Mouse (Mus musculus) limb, embryonic 13.5 days (tissue): ENCODE data around the gene Slc25a45. TPM values are rescaled to one million over a fixed set of nuclear protein-coding genes. Genes with fewer than 3 reads are reported as not detected.
A peak's percentile ranks its signal among the peaks of the same experiment; 100 is the strongest.

Source experiments
- ATAC-seq: fragments of 200-750 bp; cut with Nextera tagmentation; 2 replicates; pipeline ENCODE4 v1.8.0; 2017; ENCODE audit warnings: low read depth, moderate number of reproducible peaks, moderate TSS enrichment; ENCODE audit not compliant: low FRiP score
- H3K27ac ChIP-seq: fragments of 300-500 bp; sonication (generic); 2 replicates; pipeline ENCODE4 v1.5.1; 2015; ENCODE audit warnings: inconsistent platforms, mild to moderate bottlenecking, moderate library complexity
- H3K27me3 ChIP-seq: fragments of 300-500 bp; sonication (generic); 2 replicates; pipeline ENCODE4 v1.6.1; 2015; ENCODE audit warnings: mild to moderate bottlenecking, inconsistent platforms
- H3K36me3 ChIP-seq: fragments of 300-500 bp; sonication (generic); 2 replicates; pipeline ENCODE4 v1.6.1; 2015; ENCODE audit warnings: inconsistent platforms, mild to moderate bottlenecking, moderate library complexity
- H3K4me1 ChIP-seq: fragments of 300-500 bp; sonication (generic); 2 replicates; pipeline ENCODE4 v1.6.1; 2015; ENCODE audit warnings: inconsistent platforms
- H3K4me2 ChIP-seq: fragments of 300-500 bp; sonication (generic); replicated peaks from 2 replicates; pipeline ENCODE4 v1.6.1; 2015; ENCODE audit warnings: inconsistent platforms, mild to moderate bottlenecking, moderate library complexity
- H3K4me3 ChIP-seq: fragments of 300-500 bp; sonication (generic); 2 replicates; pipeline ENCODE4 v1.5.1; 2015; ENCODE audit warnings: moderate library complexity, mild to moderate bottlenecking, inconsistent platforms
- H3K9ac ChIP-seq: fragments of 300-500 bp; sonication (generic); 2 replicates; pipeline ENCODE4 v1.6.1; 2015; ENCODE audit warnings: mild to moderate bottlenecking, inconsistent platforms
- H3K9me3 ChIP-seq: fragments of 300-500 bp; sonication (generic); 2 replicates; pipeline ENCODE4 v1.6.1; 2016; ENCODE audit warnings: inconsistent platforms
- WGBS: fragments of 180-500 bp; shearing (Covaris S2); methylation state at CpG from one replicate; pipeline ENCODE4 v1.1.7; 2015; 5-methylcytosine and 5-hydroxymethylcytosine counted together
- polyA plus RNA-seq: library from polyadenylated mRNA; unstranded; fragments of >200 nt; fragmentation: Nextera tagmentation; extraction: Ambion mirVana; gene quantifications from 2 replicates; pipeline ENCODE4 v1.2.1, GENCODE M21; 2015

Slc25a45 gene
- polyA plus RNA-seq, 1 experiment from 2014 or later, result 2.3 TPM

- H3K4me1 ChIP-seq, result peaks cover 37% of the 10 kb centered on the region
- H3K4me2 ChIP-seq, result no peak overlapping the region
- H3K27ac ChIP-seq, result no peak overlapping the region
- no peaks in the 10 kb centered on the region for H3K9me3 ChIP-seq
- H3K27me3 ChIP-seq, result peaks cover 10% of the 10 kb centered on the region
- no peak for ATAC-seq
- no peak overlapping the region for H3K4me3 ChIP-seq
- H3K9ac ChIP-seq, result no peak overlapping the region
- no peaks in the 10 kb centered on the region for H3K36me3 ChIP-seq
- WGBS, result 34% methylated on average over 3 of the region's 3 CpGs
These were observed 50.9 kb downstream of the Slc25a45 start for GRCm38 (mm10) chr19:5928546-5928945.

- ATAC-seq, result no peak
- Histone ChIP-seq H3K27ac (no peak overlapping the region), H3K4me1 (peaks cover 36% of the 10 kb centered on the region), H3K27me3 (peaks cover 10% of the 10 kb centered on the region), H3K36me3 (no peaks in the 10 kb centered on the region), H3K4me2 (no peak overlapping the region), H3K4me3 (no peak overlapping the region), H3K9ac (0 out of 2 replicates have a peak overlapping the region, but pooled peaks have one; percentile 32), H3K9me3 (no peaks in the 10 kb centered on the region)
- 73% methylated on average over 14 of the region's 14 CpGs for WGBS
These were observed 52.3 kb downstream of the Slc25a45 start for GRCm38 (mm10) chr19:5929634-5930596.

- peak; percentile 61; the same call in 1 of the 2 replicates for ATAC-seq
- no peaks in the 10 kb centered on the region for H3K27me3 ChIP-seq
- H3K9me3 ChIP-seq, result no peaks in the 10 kb centered on the region
- peak overlapping the region; percentile 33; the same call in 1 of the 2 replicates for H3K27ac ChIP-seq
- H3K36me3 ChIP-seq, result peaks cover 12% of the 10 kb centered on the region; the same call in 1 of the 2 replicates
- WGBS, result 22% methylated on average over 3 of the region's 3 CpGs
- no peak overlapping the region for H3K9ac ChIP-seq
- no peak overlapping the region for H3K4me3 ChIP-seq
- H3K4me1 ChIP-seq, result peaks cover 17% of the 10 kb centered on the region
- H3K4me2 ChIP-seq, result no peak overlapping the region
These were observed 57.7 kb downstream of the Slc25a45 start for GRCm38 (mm10) chr19:5935266-5935665.

Other genes starting within 250 kb of the Slc25a45 start
- gene Rela, start 240.3 kb upstream of the Slc25a45 start, polyA plus RNA-seq, result 47.6 and 48.5 TPM in 2 replicates
- gene Sipa1, start 214.1 kb upstream of the Slc25a45 start, polyA plus RNA-seq, result 25.2 and 27.8 TPM in 2 replicates
- gene Map3k11, start 189.1 kb upstream of the Slc25a45 start, polyA plus RNA-seq, result 18.2 and 18.5 TPM in 2 replicates
- 25.4 and 28.7 TPM in 2 replicates for gene Pcnx3, start 188.9 kb upstream of the Slc25a45 start, polyA plus RNA-seq
- 0.51 and 0.75 TPM in 2 replicates for gene Kcnk7, start 173.4 kb upstream of the Slc25a45 start, polyA plus RNA-seq
- gene Ehbp1l1, start 151.5 kb upstream of the Slc25a45 start, polyA plus RNA-seq, result 20.4 and 21.2 TPM in 2 replicates
- 128 and 141 TPM in 2 replicates for gene Fam89b, start 148.2 kb upstream of the Slc25a45 start, polyA plus RNA-seq
- 41.1 and 48.9 TPM in 2 replicates for gene Ltbp3, start 136.9 kb upstream of the Slc25a45 start, polyA plus RNA-seq
- gene Scyl1, start 106.4 kb upstream of the Slc25a45 start, polyA plus RNA-seq, result 76.9 and 82.7 TPM in 2 replicates
- 30.1 and 32.2 TPM in 2 replicates for gene Frmd8, start 2.5 kb upstream of the Slc25a45 start, polyA plus RNA-seq
- gene Tigd3, start 16.3 kb downstream of the Slc25a45 start, polyA plus RNA-seq, result 4.7 and 5.5 TPM in 2 replicates
- gene Dpf2, start 35.2 kb downstream of the Slc25a45 start, polyA plus RNA-seq, result 174 and 185 TPM in 2 replicates
- 4.7 and 5.3 TPM in 2 replicates for gene Cdc42ep2, start 47.0 kb downstream of the Slc25a45 start, polyA plus RNA-seq
- 70.9 and 75.7 TPM in 2 replicates for gene Pola2, start 86.4 kb downstream of the Slc25a45 start, polyA plus RNA-seq
- not detected in 2 replicates for gene Slc22a20, start 108.3 kb downstream of the Slc25a45 start, polyA plus RNA-seq
- gene Capn1, start 138.1 kb downstream of the Slc25a45 start, polyA plus RNA-seq, result 7.1 and 8.0 TPM in 2 replicates
- 27.2 and 34.0 TPM in 2 replicates for gene Syvn1, start 168.8 kb downstream of the Slc25a45 start, polyA plus RNA-seq
- 76.9 and 80.0 TPM in 2 replicates for gene Mrpl49, start 180.0 kb downstream of the Slc25a45 start, polyA plus RNA-seq
- 760 and 823 TPM in 2 replicates for gene Fau, start 180.0 kb downstream of the Slc25a45 start, polyA plus RNA-seq
- gene Znhit2, start 183.4 kb downstream of the Slc25a45 start, polyA plus RNA-seq, result 29.0 and 29.8 TPM in 2 replicates
- 17.4 and 24.0 TPM in 2 replicates for gene Tm7sf2, start 190.6 kb downstream of the Slc25a45 start, polyA plus RNA-seq
- gene Vps51, start 199.4 kb downstream of the Slc25a45 start, polyA plus RNA-seq, result 69.7 and 72.5 TPM in 2 replicates
- not detected in 2 replicates for gene Tmem262, start 202.2 kb downstream of the Slc25a45 start, polyA plus RNA-seq
- gene Gm28374, start 204.4 kb downstream of the Slc25a45 start, polyA plus RNA-seq, result 1.9 and 2.3 TPM in 2 replicates
- gene Zfpl1, start 207.1 kb downstream of the Slc25a45 start, polyA plus RNA-seq, result 85.9 and 92.5 TPM in 2 replicates
- gene Cdca5, start 207.2 kb downstream of the Slc25a45 start, polyA plus RNA-seq, result 36.5 and 37.6 TPM in 2 replicates
- gene AC131692.1, start 216.6 kb downstream of the Slc25a45 start, polyA plus RNA-seq, result 0.73 TPM in 1 of 2 replicates, not detected in the other
- 0.46 and 0.65 TPM in 2 replicates for gene Naaladl1, start 228.0 kb downstream of the Slc25a45 start, polyA plus RNA-seq
- 42.9 and 44.0 TPM in 2 replicates for gene Sac3d1, start 240.8 kb downstream of the Slc25a45 start, polyA plus RNA-seq